Mouse (Mus musculus): ENCODE results near the gene Olfr1085.
"Not testable (repeated sequence)": the region's sequence is repeated elsewhere in the genome, so short reads cannot be mapped to it uniquely, and the experiment has no call there.

Olfr1085 gene

GRCm38 (mm10) chr2:86661919-86662318 is at the start of gene Olfr1085:
Gene Olfr1085 (minus strand): TSS chr2:86662019.
- no peak for DNase-seq (ENCODE audit: low spot score)

GRCm38 (mm10) chr2:86698295-86698694 is 36.5 kb upstream of the Olfr1085 start, which contains the start of gene Olfr1087:
Gene Olfr1087 (minus strand): TSS chr2:86698395.
- DNase-seq (ENCODE audit: low spot score), result no peak

- DNase-seq (ENCODE audit: low spot score), result no peak
These were observed 18.2 kb upstream of the Olfr1085 start, which contains the start of gene Olfr1086 for GRCm38 (mm10) chr2:86679992-86680391. Gene Olfr1086 (minus strand): TSS chr2:86680092.

GRCm38 (mm10) chr2:86639625-86640024 is 22.2 kb downstream of the Olfr1085 start, which contains the start of gene Olfr1084:
Gene Olfr1084 (minus strand): TSS chr2:86639725.
- DNase-seq (ENCODE audit: low spot score), result not testable (repeated sequence)
